Mouse (Mus musculus): ENCODE data around the gene Cntln. TPM values are rescaled to one million over a fixed set of nuclear protein-coding genes. Genes with fewer than 3 reads are reported as not detected.

Gene Cntln
- total RNA-seq (2021), result 1 to 10 TPM; 5.6 to 6.0 TPM

DNA sequence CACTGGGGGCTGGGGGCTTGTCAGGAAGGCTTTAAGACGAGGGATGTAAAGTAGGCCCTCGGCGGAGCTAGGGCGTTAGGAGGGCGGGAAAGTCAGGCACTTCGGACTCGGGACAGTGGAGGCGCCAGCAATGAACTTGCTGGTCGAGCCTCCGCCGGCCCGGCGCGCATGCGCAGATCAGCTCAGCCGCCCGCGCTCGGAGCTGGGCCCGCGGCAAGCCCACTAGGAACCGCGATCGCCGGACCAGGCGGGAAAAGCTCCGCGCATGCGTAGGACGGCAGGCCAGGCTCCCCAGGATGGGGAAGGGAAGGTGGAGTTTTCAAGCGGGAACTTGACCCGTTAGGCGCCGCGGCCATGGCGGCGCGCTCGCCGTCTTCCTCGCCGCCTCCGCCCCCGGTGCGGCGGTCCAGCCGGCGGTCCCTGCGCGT lies at the start of gene Cntln:
Gene Cntln, plus strand, starts transcription at position 199 of the 428 bp plus-strand sequence.
- DNase-seq, result peak; percentile 92 to 93

DNA sequence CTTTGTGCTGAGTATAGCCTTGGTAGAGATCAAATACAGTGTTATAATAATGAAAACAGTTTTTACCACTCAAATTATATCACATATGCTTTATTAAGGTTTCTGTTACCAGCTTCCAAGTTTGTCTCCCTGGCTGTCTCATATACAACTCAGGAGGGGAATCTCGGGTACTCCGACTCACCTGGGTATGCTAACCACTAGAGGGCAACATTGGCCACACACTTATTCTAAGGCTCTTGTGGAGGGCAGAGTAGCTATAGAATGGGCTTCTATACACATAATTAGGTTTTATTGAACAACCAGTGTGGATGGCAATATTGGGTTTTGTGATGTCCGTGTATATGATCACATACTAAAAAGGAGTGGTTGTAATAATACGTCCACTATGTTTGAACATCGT lies 47.1 kb upstream of the Cntln start:
- no peak for DNase-seq

DNA sequence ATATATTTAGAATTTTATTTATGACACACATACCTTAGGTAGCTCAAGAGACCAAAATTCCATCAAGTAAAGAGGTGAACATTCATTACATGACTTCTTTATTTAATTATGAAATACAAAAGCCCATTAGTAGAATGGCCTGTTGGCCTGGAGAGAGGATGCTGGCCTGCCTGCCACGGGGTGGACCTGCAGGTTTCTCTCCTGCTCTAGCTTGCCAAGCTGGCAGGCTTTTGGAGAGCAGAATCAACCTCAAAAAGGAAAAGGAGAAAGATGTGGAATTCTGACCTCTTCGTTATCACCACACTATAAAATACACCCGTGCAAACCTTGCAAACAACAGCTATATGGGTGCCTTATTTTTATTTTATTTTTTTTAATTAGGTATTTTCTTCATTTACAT lies 45.6 kb upstream of the Cntln start:
- DNase-seq, result no peak

DNA sequence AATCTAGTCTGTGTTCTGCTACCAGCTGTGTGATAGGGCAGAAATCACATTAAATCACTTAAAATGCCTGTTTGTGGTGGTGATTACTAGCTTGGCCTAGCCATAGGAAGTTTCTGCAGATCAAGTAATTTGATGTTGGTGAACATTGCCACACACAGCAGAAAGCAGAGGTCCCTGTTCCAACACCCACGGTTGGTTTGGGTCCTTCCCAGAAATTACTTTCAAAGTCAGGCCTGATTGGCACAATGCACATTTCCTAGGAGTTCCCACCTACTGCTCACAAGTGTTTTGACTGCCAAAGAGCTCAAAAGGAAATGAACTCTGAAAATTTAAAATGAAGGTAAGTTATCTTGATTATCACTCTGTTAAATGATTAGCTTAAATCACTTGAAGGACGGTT lies 44.6 kb upstream of the Cntln start:
- no peak for DNase-seq

DNA sequence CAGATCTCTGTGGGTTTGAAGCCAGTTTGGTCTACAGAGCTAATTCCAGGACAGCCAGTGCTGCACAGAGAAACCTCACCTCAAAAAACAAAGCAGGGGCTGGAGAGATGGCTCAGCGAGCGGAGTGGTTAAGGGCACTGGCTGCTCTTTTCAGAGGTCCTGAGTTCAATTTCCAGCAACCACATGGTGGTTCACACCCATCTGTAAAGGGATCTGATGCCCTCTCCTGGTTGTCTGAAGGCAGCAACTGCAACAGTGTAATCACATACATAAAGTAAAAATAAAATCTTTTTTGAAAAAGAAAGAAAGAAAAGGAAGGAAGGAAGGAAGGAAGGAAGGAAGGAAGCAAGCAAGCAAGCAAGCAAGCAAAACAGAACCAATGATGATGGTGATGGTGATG lies 26.5 kb upstream of the Cntln start:
- no peak for DNase-seq

DNA sequence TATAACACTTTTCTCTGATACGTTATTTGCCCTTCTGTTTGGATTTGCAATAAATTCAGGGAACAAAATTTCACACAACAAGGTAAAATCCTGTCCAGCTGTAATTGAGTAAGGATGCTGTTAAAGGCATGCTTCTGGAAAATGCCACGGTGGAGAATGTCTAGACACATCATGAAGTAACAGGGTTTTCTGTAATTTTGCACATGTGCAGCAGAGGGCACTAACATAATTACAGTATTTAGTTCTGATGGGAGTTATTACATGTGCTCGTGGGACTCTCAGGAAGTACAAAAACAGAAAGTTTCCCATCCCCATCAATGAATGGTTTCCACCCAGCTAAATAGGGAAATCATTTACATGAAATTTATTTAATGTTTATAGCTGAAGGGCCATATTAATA lies 7.8 kb upstream of the Cntln start:
- no peak for DNase-seq

DNA sequence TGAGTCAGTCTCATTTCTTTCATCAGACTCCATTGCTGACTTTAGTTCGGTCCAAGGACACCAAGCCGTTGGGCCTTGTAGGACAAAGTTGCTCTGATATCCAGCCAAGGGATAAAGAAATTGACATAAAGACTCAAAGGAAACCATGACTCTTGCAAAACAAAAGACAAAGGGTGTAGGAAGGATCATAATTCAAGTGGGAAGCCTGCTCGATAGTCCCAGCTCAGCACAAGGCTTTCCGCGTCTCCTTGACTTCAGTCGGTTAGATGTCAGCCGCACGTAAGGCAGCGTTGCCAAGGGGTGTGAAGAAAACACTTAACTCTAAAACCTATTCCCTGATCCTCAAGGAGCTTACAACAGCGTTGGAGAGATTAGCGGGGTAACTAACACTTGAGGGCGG lies 463 bp upstream of the Cntln start:
- DNase-seq, result no peak

DNA sequence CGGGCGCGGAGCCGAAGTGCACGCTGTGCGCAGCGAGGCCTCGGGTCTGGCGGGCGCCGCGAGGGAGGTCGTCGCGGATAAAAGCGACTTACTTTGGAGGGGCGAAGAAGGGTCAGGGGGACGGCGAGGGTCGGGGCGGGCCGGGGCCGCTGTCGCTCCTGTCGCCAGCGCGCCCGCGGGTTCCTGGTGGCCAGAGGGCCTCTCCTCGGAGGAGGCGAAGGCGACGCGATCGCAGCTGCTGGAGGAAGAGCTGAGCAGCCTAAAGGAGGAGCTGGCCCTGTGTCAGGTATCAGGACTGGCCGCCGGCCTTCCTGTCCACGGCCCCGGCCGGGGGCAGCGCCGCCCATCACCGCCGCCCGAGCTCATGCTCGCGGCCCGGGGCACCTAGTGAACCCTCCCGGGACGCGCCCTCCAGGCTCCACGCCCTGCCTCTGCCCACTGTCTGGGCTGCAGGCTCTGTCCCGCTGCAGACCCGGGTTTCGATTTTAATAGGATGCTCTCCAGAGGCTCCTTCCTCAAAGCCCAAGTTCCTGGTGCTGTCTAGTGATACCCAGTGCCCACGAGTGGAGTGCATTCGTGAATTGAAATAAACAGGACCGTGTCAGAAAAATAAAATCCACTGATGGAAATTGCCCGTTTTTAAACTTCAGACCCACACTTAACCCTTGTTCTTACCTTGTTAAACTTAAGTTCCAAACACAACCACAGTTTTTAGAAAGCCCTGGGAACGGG lies 596 bp downstream of the Cntln start:
- peak; percentile 25 to 26 for DNase-seq

DNA sequence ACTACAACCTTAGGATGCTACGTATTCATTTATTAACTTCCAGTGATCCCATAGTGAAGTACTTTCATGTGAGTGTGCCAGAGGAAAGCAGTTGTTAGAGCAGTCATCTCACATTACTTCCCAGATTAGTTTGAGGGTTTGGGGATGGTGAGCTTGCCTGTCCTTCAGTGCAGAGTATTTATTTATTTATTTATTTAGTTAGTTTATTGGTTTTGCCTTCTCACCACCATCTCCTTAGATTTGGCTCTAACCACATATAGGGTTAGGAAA lies 1.1 kb downstream of the Cntln start:
- no peak for DNase-seq

DNA sequence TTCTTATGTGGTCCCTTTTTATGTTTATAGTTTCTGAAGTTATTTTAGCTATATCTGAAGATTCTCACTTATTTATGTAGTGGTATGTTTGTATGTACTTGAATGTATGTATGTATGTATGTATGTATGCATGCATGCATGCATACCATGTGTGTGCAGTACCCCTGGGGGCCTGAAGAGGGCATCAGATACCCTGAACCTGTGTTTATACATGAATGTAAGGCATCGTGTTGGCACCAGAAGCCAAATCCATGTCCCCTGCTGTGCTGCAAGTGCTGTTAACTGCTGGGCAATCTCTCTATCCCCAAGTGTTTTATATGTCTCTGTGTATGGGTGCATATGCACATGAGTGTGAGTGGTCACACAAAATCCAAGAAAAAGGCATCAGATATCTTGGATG lies 34.3 kb downstream of the Cntln start:
- no peak for DNase-seq

DNA sequence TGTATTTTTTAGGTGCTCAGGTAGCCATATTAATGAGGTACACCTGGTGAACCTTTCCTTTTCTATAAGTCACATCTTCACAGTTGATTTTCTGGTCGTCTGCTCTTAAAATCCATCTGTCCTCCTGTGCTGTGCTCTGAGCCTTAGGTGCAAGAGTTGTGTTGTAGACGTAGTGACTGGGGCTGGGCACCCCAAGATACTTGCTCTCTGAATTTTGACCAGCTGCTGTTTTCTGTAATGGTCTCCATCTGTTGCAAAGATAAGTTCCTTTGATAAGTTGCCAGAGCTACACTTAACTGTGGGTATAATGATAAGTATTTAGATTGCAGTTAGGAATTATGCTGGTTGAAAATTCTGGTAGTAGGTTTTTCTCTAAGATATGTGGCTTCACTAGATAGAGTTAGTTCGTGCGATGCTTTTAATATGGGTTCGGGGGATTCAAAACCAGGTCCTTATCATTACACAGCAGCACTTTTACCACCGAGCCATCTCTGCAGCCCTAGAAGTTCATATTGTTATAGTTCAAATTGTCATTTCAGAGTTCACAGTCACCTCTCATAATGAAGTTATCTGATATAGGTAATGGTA lies 50.3 kb downstream of the Cntln start:
- no peak for DNase-seq

DNA sequence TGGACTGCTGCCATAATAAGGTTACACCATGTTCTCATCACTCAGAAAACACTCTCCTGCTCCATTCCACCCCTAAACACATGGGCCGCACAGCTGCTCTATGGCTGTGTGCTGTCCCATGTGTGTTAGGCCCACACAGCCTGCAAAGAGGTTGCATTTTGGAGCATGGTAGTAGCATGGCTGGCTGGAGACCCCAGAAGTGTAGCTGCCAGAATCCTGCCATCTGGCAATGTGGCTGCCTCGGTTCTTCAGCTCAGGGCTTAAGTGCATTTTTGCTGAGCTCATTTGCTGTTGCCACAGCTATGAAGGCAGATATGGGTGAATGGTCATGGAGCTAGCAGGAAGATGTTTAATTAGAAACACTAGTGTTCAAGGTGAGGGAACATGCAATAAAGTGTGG lies 58.0 kb downstream of the Cntln start:
- DNase-seq, result peak; percentile 3 to 12

DNA sequence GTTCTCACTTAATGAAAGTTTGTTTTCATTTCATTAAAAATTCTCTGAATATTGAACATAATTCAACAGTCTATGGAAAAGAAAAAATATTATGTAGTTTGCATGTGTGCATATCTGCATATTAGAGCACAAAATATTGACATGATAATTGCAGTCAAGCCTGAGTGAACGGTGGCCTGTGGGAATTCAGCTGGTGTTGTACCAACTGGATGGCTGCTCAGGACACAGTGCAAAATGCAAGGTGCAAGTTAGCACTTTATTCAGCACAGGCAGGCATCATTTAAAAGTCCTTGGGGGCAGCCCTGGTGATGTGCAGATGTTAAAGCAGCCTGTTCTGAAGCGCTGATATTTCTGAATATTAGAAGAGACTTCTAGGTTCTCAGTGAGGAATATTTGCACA lies 58.5 kb downstream of the Cntln start:
- no peak for DNase-seq

DNA sequence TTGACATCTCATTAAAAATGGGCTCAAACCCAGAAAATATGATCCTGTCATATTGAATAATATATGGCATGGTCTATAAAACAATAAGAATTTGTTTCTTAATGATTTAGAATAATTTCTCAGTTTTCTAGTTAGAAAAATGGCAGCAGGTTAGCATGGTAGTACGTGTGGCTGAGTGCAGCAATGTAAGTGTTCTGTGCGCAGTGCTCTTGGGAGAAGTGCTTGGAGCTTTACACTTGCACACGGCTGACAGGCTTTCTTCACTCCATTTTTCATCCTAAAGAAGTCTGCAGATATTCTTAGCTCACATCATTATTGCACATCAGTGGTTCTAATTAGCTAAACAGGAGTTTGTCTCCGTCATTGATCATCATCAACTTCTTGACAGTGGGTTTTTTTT lies 60.0 kb downstream of the Cntln start:
- no peak for DNase-seq

DNA sequence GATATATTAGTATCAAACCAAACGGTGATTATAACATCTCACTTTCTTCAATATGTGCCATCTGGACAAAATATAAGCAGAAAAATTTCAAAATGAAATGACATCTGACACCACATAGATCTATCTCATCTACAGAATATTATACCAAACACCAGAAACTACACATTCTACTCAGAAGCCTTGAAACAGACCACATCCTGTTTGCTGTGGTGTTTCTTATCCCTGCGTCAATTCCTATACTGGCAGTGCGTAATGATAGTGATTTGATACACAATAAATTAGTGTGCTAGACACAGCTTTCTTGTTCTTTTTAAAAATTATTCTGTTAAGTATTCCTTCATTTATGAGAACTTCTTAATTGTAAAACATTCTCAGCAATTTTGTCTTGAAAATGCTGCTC lies 62.3 kb downstream of the Cntln start:
- DNase-seq, result no peak

DNA sequence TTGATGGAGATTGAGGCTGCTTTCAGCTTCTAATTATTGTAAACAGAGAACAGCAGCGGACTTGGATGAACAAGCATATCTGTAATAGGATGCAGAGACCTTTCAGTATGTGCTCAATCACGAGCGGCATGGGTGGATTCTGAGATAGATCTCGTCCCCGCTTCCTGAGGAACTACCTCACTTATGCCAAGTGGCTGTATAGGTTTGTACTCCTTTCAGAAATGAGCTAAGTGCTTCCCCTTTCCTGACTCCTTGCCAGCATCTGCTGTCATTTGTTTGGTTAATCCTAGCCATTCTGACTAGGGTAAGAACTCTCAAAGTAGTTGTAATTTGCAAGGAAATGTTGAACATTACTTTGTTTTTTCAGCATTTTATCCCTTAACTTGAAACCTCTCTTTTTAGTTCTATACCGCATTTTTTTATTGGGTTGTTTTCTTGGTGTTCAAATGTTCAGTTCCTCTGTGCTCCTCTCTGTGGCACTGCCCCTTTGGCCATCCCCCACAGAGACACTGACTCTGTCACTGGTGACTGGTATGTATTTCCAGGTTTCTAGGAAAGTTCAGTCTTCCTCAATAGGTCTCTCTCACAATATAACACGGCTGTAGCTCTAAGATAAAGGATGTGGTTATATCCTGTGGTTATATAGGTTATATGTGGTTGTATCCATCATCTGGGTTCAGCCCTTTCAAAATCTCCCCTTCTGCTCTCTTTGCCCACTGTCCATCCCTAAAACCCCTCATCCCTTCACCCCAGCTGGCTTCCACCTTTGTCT lies 93.0 kb downstream of the Cntln start:
- DNase-seq, result no peak

DNA sequence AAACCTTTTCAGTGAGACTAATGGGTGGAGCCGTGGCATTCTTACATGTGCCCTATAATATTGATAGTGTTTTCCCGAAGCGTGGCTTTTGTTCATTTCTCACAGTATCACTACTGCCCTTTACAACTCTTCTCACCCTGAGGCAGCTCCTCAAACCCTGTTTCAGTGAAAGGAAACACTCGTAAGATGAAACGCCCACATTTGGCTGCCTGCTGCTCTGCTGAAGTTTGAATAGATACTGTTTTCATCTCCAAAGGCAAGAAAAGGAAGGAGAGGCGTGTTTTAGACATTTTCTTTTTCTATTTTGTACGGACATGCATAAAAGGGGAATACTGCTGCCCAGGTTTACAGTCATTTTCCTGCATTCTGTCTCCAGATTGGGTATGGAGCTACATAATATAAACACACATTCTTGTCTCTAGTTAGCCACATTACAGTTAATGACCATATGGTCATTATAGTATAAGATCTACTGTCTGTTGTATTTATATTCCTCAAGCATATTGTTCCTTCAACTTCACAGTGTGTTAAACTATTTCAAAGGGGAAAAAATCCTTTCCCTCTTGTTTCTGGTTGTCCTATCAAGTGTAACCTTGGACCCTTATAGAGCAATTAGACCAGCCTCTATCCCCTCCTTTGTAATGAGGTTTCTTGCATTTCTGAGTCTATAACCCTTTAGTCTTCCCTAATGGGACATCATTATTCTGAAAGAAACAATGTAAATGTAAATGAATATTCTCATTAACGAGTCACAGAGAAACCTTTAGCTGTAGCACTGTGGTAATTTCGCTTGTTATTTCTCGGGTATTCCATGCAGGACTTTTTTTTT lies 111.6 kb downstream of the Cntln start:
- no peak for DNase-seq

DNA sequence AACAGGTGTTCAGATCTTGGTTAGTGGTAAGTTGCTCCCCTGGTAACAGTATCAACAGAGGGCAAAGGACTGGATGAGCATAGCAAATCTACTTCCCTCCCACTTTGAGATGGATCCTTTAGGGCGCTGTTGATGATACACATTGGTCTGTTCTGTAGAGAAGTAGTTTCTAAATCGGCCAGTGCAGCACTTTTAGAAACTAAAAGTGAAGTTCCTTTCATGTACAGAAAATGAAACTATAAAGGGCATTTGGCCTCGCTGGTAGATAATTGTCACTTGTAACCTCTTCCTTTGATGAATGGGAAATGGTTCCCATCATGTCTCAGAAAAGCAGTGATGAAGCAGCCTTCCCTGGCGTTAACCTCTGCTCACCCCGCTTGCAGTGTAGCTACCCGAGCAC lies 121.5 kb downstream of the Cntln start:
- no peak for DNase-seq

DNA sequence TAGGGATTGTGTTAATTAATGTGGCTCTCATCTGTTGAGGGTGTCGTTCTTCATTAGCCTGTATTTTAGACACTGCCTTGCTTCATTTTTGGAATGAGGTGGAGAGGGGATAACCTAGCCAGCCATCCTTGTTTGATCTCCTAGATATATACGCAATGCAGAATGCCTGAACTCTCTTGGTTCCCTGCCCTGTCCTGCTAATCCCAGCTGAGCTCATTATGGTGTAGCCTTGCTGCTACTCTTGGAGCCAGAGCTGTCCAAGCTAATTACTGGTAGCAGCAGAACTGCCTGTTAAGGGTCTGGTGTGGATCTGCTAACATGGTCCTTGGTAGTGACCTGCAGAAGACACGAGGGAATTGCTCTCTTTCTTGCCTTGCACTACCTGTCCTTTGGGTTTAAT lies 122.7 kb downstream of the Cntln start:
- DNase-seq, result no peak

DNA sequence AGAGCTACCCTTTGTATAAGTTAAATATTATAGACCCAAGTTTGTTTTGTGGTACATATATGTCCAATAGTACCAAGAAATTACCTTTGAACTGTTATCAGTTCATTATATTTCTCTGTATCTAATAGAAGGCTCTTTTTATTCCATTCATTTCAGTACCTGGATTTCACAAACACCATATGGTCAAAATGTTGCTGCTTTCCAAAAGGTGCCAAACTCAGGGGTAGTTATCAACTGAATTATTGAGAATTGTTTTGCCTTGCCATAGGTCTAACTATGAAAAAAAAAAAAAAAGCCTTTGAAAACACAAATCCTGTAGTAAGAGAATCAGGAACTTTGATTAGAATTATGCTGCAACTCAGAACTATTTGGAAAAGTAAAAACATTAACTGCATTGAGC lies 126.7 kb downstream of the Cntln start:
- no peak for DNase-seq

DNA sequence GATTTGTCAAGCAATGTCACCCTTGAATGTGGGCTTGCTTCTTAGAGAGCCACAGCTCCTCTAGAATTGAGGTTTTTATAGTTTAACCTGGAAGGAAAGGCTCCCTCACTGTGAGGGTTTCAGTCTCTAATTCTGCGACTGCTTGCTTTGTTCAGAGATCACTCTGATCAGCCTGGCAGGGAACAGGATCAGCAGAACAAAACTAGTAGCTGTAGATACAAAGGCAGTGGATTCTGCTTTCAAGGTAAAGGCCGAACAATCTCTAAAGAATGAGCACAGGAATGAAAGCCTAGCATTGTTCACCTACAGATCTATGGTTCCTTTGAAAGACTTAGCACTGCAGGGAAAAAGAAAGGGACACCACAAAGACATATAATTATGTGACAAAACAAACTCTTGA lies 161.6 kb downstream of the Cntln start:
- DNase-seq, result no peak

DNA sequence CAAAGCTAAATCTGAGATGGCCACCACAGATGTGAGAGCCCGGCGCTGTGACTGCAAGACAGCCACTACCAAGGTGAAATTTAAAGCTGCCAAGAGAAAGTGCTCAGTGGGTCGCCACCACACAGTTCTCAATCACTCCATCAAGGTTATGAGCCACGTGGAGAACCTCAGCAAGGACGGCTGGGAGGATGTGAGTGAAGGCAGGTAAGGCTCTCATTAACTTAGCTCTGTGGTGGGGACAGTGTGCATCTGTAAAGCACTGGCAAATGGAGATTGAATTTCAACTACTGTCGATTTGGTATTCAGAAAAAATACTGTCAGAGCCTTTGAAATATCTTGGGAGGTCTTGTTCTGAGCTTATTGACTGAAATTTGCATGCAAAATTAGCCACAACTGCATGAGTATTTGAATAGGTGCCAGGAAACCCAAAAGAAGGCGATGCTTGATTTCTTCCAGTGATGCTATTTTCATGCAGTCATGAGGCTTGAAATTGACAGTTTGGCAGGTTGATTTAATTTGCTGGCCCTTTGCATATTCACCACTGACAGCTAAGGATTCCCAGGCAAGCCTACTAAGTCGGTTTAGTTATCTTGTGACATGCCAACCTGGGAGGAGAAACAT lies 165.9 kb downstream of the Cntln start:
- no peak for DNase-seq

DNA sequence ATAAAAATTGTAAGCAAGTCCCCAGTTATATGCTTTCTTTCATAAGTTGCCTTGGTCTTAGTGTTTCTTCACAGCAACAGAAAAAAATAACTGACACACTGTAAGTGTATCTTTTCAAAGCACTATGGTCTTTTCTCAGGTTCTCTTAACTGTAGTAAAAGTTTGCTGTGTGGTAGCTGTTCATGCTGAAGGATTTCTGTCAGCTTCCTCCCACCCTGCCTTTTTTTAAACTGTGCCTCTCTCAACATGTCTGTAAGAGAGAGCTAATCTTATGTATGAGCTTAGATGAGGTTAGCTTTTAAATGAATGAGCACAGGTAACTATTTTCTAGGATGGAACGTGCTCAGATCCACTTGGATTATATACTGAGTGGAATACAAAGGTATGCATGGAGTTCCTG lies 170.5 kb downstream of the Cntln start:
- DNase-seq, result no peak
